Mouse (Mus musculus) monocyte, adult 2 months (primary cell): Measurements from ENCODE around the gene Ccdc85b.
"Not testable (repeated sequence)": the region's sequence is repeated elsewhere in the genome, so short reads cannot be mapped to it uniquely, and the experiment has no call there.

Experiments used
- DNase-seq, 2 experiments: peaks; one replicate each; pipeline ENCODE4 v3.0.0; 2022; ENCODE audit warnings: low spot score in 2 of 2, low read depth in 1 of 2

The Ccdc85b gene

DNA sequence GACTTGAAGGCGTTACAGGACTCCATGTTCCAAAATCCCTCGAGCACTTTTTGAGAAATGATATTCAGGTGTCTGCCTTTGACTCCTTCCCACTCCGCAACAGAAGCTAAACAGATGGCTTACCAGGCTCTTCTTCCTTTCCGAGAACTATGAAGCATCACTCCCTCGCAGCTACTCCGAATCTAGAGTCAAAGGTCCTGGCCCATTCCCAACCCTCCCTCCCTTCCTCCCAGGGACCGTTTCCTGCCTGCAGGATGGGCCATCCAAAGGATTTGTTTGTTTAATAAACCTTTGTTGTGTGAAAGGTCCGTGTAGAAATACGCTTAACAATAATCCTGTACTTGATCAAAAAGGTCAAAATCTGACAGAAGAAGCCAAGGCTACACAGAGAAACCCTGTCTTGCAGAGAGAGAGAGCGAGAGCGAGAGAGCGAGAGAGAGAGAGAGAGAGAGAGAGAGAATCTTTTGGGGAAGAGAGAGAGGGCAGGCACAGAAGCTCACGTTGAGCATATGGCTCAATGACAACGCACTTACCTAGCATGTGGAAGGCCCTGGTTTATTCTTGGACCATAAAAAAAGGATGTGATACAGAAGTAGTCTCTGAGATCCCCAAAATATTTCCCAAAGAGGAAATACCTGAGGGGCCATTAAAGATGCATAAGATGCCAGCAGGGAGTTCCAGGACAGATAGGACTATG, at the start of gene Ccdc85b:
Gene Ccdc85b (minus strand): TSS at position 149 of the 697 bp plus-strand sequence.
- no peak for DNase-seq

- DNase-seq: no peak
Measured at GRCm38 (mm10) chr19:5503687-5504086, 46.0 kb upstream of the Ccdc85b start, which contains the start of gene 1700020D05Rik. 1700020D05Rik (minus strand) TSS chr19:5503787.

DNA sequence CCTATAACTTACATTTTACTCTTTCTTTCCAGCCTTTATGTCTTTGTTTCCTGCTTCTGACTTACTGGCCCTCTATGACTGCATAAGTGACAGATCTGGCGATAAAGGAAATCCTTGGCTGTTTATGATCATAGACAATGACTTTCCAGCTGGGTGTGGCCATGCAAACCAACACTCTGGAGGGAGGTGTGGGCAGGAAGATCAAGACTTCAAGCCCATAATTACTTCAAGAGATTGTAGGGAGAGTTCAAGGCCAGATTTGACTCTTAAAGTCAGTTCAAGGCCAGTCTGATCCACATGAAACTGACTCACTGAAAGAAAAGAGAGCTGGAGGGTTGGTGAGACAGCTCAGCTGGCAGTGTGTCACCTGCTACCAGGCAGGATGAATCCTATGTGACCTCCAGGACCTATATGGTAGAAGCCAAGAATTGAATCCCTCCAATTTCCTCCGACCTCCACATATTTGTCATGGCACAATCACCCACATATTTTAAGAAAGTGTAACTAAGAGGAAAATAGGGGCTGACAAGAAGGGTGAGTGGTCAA, 42.7 kb upstream of the Ccdc85b start:
- no peak for DNase-seq

GRCm38 (mm10) chr19:5496052-5496370, 38.3 kb upstream of the Ccdc85b start:
- no peak for DNase-seq

DNA sequence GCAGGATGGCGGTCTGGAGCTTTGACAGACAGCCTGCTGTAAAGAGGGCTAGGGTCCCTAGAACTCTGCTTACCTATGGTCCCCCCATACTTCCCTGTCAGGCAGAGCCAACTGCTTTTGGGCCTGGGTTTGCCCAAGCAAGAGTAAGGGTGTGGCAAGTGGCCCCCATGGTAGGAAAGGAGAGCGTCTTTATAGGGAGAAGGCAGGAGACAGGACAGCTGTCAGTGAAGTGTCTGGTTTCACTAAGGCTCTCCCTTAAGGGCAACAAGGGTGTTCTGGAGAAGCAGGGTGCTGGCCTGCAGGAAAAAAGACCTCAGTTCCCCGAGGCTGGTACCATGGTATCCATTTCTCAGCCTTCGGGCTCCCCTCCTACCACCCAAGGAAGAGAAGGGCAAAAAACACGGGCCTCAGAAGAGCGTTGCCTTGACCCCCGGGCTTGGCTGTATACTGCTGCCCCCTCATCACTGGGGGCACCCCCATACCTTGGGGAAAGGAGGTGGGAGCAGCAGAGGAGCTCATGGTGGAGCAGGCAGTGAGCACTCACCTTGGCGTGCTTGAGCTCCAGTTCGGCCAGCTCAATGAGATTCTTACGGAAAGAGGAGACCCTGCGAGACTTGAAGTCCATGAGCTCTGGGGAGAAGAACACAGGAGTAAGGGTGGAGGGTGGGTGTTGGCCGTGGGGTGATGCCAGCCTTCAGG, 37.8 kb upstream of the Ccdc85b start:
- DNase-seq: no peak

DNA sequence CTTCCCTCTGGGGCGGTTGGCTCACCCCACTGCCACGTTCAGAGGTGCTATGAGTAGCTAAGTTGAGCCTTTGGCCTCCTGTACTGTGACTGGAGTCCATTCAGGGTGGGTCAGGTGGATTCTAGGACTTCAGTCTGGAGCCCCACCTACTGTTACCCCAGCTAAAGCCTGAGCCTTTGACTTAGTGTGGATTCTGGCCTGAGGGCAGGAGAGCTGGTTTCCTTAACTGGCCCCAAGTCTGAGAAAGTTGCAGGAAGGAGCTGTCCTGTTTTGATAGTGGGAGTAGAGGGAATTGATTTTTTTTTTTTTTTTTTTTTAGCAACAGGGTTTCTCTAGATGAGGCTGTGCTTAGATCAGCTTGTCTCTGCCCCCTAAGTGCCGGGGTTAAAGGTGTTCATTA, 36.6 kb upstream of the Ccdc85b start:
- DNase-seq: no peak

DNA sequence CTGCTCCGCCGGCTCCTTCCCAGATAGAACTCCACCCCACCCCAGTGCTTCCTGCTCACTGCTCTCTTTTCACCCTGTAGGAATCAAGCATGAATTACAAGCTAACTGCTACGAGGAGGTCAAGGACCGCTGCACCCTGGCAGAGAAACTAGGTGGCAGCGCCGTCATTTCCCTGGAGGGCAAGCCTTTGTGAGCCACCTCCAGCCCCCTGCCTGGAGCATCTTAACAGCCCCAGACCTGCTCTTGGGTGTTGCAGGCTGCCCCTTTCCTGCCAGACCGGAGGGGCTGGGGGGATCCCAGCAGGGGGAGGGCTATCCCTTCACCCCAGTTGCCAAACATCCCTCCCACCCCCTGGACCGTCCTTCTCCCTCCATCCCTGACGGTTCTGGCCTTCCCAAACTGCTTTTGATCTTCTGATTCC, 35.6 kb upstream of the Ccdc85b start:
- not testable (repeated sequence) for DNase-seq

- DNase-seq: no peak
Measured at GRCm38 (mm10) chr19:5492641-5493040, 34.9 kb upstream of the Ccdc85b start.

- peak; percentile 83 to 88 for DNase-seq
Measured at GRCm38 (mm10) chr19:5490898-5491708, 33.4 kb upstream of the Ccdc85b start.

- DNase-seq: peak; percentile 90
Measured at GRCm38 (mm10) chr19:5490313-5490897, 32.7 kb upstream of the Ccdc85b start, which contains the start of gene Cfl1. Cfl1 (plus strand) TSS chr19:5490455.

DNA sequence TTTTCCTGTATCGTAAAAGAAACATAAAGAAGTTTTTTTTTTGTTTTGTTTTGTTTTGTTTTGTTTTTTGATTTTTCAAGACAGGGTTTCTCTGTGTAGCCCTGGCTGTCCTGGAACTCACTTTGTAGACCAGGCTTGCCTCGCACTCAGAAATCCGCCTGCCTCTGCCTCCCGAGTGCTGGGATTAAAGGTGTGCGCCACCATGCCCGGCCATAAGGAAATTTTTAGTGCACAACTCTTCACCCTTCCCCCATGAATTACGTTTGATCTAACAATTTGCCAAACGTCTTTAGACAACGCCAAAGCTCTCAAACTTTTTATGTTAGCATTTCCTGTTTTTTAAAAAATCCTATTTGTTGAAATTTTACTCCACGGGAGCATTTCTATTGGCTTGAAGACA, 32.0 kb upstream of the Ccdc85b start:
- not testable (repeated sequence) for DNase-seq

DNA sequence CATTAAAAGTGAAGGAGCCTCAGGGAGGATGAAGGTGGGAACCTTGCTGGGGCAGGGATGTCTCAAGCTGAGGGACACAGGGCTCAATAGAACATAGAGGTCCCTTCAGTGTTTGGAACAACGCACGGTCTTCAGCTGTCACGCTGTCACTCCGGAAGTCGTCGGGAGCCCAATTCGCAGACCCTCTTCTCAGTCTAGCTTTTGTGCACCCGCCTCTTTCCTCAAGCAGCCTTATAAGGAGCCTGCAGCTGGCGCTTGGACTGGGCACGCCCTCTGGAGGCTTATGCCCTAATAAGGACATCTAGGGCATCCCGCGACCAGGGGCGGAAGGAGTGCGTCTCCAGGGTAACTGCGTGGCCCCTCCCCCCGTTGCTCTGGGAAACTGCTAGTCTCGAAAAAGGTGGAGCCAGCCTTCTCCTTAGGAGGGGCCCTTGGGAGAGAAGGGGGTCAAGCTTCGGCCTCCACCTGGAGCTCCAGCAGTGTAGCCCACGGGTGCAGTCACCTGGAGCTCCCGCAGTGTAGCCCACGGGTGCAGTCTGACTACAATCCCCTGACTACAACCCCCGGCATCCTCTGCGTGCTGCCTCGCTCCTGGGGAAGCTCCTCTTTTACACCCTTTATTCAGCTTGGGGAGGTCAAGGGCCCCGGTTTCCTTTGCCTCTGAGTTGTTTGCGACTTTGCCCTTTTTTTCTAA, 31.3 kb upstream of the Ccdc85b start:
- DNase-seq: peak; percentile 92 to 93

DNA sequence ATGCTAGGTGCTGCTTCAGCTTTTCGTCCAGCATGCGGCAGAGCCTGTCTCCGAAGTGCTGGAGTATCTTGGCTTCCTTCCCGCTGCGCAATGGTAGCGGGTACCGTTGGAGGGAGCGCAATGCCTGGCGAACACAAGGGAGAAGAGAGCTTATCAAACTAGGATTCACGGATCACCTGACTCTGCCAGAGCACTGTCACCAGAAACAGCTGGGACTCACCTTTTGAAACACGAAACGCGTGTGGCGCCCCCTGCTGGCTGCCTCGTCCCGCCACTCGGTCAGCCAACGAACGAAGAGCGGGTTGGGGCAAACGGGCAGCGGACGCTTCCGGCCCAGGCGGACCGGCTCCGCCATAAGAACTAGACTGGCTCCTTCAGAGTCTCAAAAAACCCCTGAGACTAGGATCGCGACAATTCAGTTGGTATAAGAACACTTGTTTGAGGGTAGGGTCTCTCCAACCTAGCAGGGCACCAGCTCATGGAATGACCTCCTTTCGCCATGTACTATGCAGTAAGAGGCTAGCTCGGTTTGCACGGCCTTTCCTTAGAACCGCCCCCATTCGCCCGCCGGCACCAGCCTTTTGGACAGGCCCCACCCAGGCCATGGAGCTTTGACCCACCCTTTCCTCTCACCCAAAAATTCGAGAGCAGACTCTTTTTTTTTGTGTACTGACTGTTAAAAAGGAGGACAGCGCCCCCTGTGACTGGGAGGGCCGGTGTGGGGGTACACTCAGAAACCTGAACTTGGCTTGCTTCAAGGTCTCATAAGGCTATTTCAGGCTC, 30.3 kb upstream of the Ccdc85b start, which contains the start of gene Mus81:
Gene Mus81 (minus strand): TSS at position 635 of the 783 bp plus-strand sequence.
- peak; percentile 90 to 93 for DNase-seq

GRCm38 (mm10) chr19:5486771-5487170, 29.1 kb upstream of the Ccdc85b start:
- DNase-seq: no peak

DNA sequence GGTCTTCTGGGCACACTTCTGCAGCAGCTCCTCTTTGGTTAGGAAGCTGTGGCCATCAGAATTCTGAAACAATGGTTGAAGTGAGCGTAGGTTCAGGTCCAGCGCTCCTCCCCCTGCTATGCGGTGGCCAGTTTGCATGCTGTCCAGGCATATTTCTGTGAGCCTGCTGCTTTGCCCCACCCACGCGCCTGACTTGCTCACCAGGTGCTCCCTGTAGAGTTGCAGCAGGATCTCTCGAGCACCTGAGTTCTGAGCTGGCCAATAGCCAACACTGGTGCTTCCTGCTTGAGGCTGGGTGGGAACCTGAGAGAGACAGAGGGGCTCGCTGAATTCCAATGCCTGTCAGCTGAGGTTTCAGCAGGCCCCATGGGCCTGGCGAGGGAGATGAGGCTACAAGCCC, 28.6 kb upstream of the Ccdc85b start:
- no peak for DNase-seq

- no peak for DNase-seq
Measured at GRCm38 (mm10) chr19:5485821-5486220, 28.1 kb upstream of the Ccdc85b start.

DNA sequence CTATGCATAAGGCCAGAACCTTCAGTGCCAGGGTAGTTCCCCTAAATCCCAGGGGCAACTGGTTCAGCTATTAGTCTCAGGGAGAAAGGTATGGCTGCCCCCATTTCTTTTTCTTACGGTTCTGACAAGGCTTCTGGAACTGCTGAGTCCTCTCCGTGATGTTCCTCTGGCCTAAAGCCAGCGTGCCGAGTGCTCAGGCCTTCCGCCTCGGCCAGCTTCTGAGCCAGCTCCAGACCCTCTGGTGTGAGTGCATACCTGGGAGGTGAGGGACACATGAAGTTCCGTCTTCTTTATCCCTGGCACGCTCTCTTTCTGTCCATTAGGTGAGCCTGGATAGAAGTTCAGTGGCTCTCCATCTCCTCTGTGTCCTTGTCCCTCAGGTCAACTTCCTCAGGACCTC, 27.7 kb upstream of the Ccdc85b start:
- DNase-seq: no peak

DNA sequence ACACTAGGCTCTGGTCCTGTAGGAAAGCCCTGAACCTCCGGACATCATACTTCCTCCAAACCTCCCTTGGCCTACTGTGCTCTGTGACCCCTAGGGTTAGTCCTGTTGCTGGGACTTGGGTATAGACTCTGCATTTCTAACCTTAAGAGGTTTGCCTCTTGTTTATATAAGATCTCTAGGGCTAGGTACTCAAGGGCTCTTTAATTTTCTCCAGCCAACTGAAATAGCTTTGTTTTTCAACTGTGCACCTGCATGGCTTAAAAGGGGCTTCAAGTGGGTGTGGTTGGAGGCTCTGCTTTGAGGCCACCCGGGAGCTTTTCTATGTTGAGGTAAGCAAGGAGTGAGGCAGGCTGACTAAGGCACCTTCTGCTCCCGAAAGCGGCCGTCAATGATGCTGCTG, 26.8 kb upstream of the Ccdc85b start:
- no peak for DNase-seq
